Mouse (Mus musculus): ENCODE results near the gene Grm4. TPM values are rescaled to one million over a fixed set of nuclear protein-coding genes. Genes with fewer than 3 reads are reported as not detected.
A peak's percentile ranks its signal among the peaks of the same experiment; 100 is the strongest.

The Grm4 gene
- total and polyA plus RNA-seq, 3 experiments: 0.06 TPM; not detected in 2

GRCm38 (mm10) chr17:27518296-27518695, 2.9 kb downstream of the Grm4 start:
- Histone ChIP-seq H3K4me1 (ENCODE audit: control insufficient read depth in 1 of 2, insufficient read depth in 2 of 2, low read length in 2 of 2) (no peaks in the 10 kb centered on the region), H3K36me3 (ENCODE audit: control insufficient read depth in 1 of 2, insufficient read depth in 2 of 2, low read length in 2 of 2) (no peaks in the 10 kb centered on the region), H3K9me3 (replicated peaks; ENCODE audit: insufficient read depth, low read length) (no peaks in the 10 kb centered on the region), H3K27ac (ENCODE audit: control insufficient read depth, low read depth, low read length) (no peak overlapping the region), H3K79me2 (ENCODE audit: control insufficient read depth, insufficient read depth, low read length, poor library complexity) (no peaks in the 10 kb centered on the region), H3K9ac (ENCODE audit: control insufficient read depth, low read depth, low read length, poor library complexity, severe bottlenecking) (no peak overlapping the region), H3K4me3 (ENCODE audit: control insufficient read depth in 1 of 2, insufficient read depth in 1 of 2, low read depth in 2 of 2, low read length in 2 of 2) (no peak overlapping the region), H3K27me3 (ENCODE audit: control insufficient read depth in 1 of 2, insufficient read depth in 2 of 2, low read length in 2 of 2) (no peaks in the 10 kb centered on the region; a peak in 1 of 4 replicates)
- TF ChIP-seq KAT2A (conservative IDR thresholded peaks at IDR 0.05; ENCODE audit: low read depth, low read length) (no peak), ZNF384 (IDR thresholded peaks at IDR 0.05; ENCODE audit: low read depth, low read length) (no peak), BHLHE40 (IDR thresholded peaks at IDR 0.05; ENCODE audit: borderline replicate concordance, low read depth, low read length) (no peak), USF1 (IDR thresholded peaks at IDR 0.05; ENCODE audit: low read depth, low read length) (no peak), MAZ (IDR thresholded peaks at IDR 0.05; ENCODE audit: low read depth, low read length) (no peak), HCFC1 (IDR thresholded peaks at IDR 0.05; ENCODE audit: low read depth, low read length) (no peak), ETS1 (IDR thresholded peaks at IDR 0.05; ENCODE audit: low read depth, low read length) (no peak), NRF1 (IDR thresholded peaks at IDR 0.05; ENCODE audit: insufficient read depth, low read depth, low read length, poor library complexity, severe bottlenecking) (no peak), ZKSCAN1 (IDR thresholded peaks at IDR 0.05; ENCODE audit: low read depth, low read length) (no peak), GATA1 (IDR thresholded peaks at IDR 0.05; ENCODE audit: low read depth, low read length) (no peak), UBTF (IDR thresholded peaks at IDR 0.05; ENCODE audit: borderline replicate concordance, insufficient read depth, low read depth, low read length) (no peak), CTCF (IDR thresholded peaks at IDR 0.05 in 2 of 3, conservative IDR thresholded peaks at IDR 0.05 in 1 of 3; ENCODE audit: control insufficient read depth in 1 of 3, insufficient read depth in 1 of 3, low read depth in 2 of 3, low read length in 3 of 3, poor library complexity in 1 of 3, severe bottlenecking in 1 of 3) (no peak), TCF12 (IDR thresholded peaks at IDR 0.05; ENCODE audit: low read depth, low read length) (no peak), USF2 (IDR thresholded peaks at IDR 0.05; ENCODE audit: borderline replicate concordance in 1 of 2, insufficient read depth in 1 of 2, low read depth in 1 of 2, low read length in 2 of 2) (no peak), EP300 (IDR thresholded peaks at IDR 0.05; ENCODE audit: low read depth in 1 of 2, low read length in 2 of 2) (no peak), GABPA (IDR thresholded peaks at IDR 0.05; ENCODE audit: low read depth, low read length) (no peak)
- DNase-seq (ENCODE audit: low read depth, low spot score): no peak

- Histone ChIP-seq H3K4me1 (ENCODE audit: control insufficient read depth in 1 of 2, insufficient read depth in 2 of 2, low read length in 2 of 2) (no peaks in the 10 kb centered on the region), H3K27me3 (ENCODE audit: control insufficient read depth in 1 of 2, insufficient read depth in 2 of 2, low read length in 2 of 2) (no peaks in the 10 kb centered on the region; a peak in 2 of 4 replicates), H3K4me3 (ENCODE audit: control insufficient read depth in 1 of 2, insufficient read depth in 1 of 2, low read depth in 2 of 2, low read length in 2 of 2) (no peak overlapping the region), H3K27ac (ENCODE audit: control insufficient read depth, low read depth, low read length) (no peak overlapping the region), H3K79me2 (ENCODE audit: control insufficient read depth, insufficient read depth, low read length, poor library complexity) (no peaks in the 10 kb centered on the region), H3K9ac (ENCODE audit: control insufficient read depth, low read depth, low read length, poor library complexity, severe bottlenecking) (no peak overlapping the region), H3K36me3 (ENCODE audit: control insufficient read depth in 1 of 2, insufficient read depth in 2 of 2, low read length in 2 of 2) (no peaks in the 10 kb centered on the region), H3K9me3 (replicated peaks; ENCODE audit: insufficient read depth, low read length) (no peaks in the 10 kb centered on the region)
- TF ChIP-seq CTCF (IDR thresholded peaks at IDR 0.05 in 2 of 3, conservative IDR thresholded peaks at IDR 0.05 in 1 of 3; ENCODE audit: control insufficient read depth in 1 of 3, insufficient read depth in 1 of 3, low read depth in 2 of 3, low read length in 3 of 3, poor library complexity in 1 of 3, severe bottlenecking in 1 of 3) (peak in 1 of 3 experiments; percentile 9; a peak in 1 of 6 replicates), SMC3 (IDR thresholded peaks at IDR 0.05; ENCODE audit: low read depth, low read length) (0 out of 2 replicates have a peak, but pooled peaks have one; percentile 14), MXI1 (IDR thresholded peaks at IDR 0.05; ENCODE audit: low read depth, low read length) (no peak), ZC3H11A (IDR thresholded peaks at IDR 0.05; ENCODE audit: low read depth, low read length) (no peak)
- no peak for DNase-seq (ENCODE audit: low read depth, low spot score)
Observed at GRCm38 (mm10) chr17:27513916-27514762, 7.1 kb downstream of the Grm4 start.
